Mouse (Mus musculus) embryonic facial prominence, embryonic 15.5 days (tissue): Measurements from ENCODE around the gene Lrp8. TPM values are rescaled to one million over a fixed set of nuclear protein-coding genes. Genes with fewer than 3 reads are reported as not detected.

ENCODE experiments used
- ATAC-seq: fragments of 200-750 bp; cut with Nextera tagmentation; 2 replicates; pipeline ENCODE4 v1.8.0; 2017; ENCODE audit warnings: low read depth, moderate TSS enrichment; ENCODE audit not compliant: insufficient number of reproducible peaks, low FRiP score, low TSS enrichment
- H3K27ac ChIP-seq: fragments of 300-500 bp; sonication (generic); replicated peaks from 2 replicates; pipeline ENCODE4 v1.5.1; 2015; ENCODE audit warnings: mild to moderate bottlenecking, inconsistent platforms
- H3K27me3 ChIP-seq: fragments of 300-500 bp; sonication (generic); 2 replicates; pipeline ENCODE4 v1.6.1; 2015; ENCODE audit warnings: inconsistent platforms
- H3K36me3 ChIP-seq: fragments of 300-500 bp; sonication (generic); 2 replicates; pipeline ENCODE4 v1.6.1; 2015; ENCODE audit warnings: mild to moderate bottlenecking, inconsistent platforms
- H3K4me1 ChIP-seq: fragments of 300-500 bp; sonication (generic); 2 replicates; pipeline ENCODE4 v1.6.1; 2015; ENCODE audit warnings: inconsistent platforms
- H3K4me2 ChIP-seq: fragments of 300-500 bp; sonication (generic); replicated peaks from 2 replicates; pipeline ENCODE4 v1.6.1; 2015; ENCODE audit warnings: mild to moderate bottlenecking, inconsistent platforms
- H3K4me3 ChIP-seq: fragments of 300-500 bp; sonication (generic); replicated peaks from 2 replicates; pipeline ENCODE4 v1.5.1; 2015; ENCODE audit warnings: mild to moderate bottlenecking, inconsistent platforms
- H3K9ac ChIP-seq: fragments of 300-500 bp; sonication (generic); 2 replicates; pipeline ENCODE4 v1.6.1; 2015; ENCODE audit warnings: inconsistent platforms
- H3K9me3 ChIP-seq: fragments of 300-500 bp; sonication (generic); replicated peaks from 2 replicates; pipeline ENCODE4 v1.6.1; 2016; ENCODE audit warnings: inconsistent platforms
- WGBS: fragments of 180-500 bp; shearing (Covaris S2); methylation state at CpG from one replicate; pipeline ENCODE4 v1.1.7; 2015; 5-methylcytosine and 5-hydroxymethylcytosine counted together
- polyA plus RNA-seq: library from polyadenylated mRNA; unstranded; fragments of >200 nt; fragmentation: Nextera tagmentation; extraction: Ambion mirVana; gene quantifications from 2 replicates; pipeline ENCODE4 v1.2.1, GENCODE M21; 2015

The Lrp8 gene
- polyA plus RNA-seq, 1 experiment from 2014 or later, result 3.5 TPM

GRCm38 (mm10) chr4:107889731-107890432 is 87.8 kb downstream of the Lrp8 start, which contains the start of gene 0610037L13Rik:
Gene 0610037L13Rik, plus strand, starts transcription at chr4:107889813.
- Histone ChIP-seq H3K27ac (peak within 1 kb of the TSS; percentile 94), H3K36me3 (peaks cover 56% of the 10 kb centered on the region), H3K9me3 (no peaks in the 10 kb centered on the region), H3K4me3 (peak within 1 kb of the TSS; percentile 65), H3K4me1 (peaks cover 14% of the 10 kb centered on the region), H3K9ac (peak within 1 kb of the TSS; percentile 42), H3K4me2 (peak within 1 kb of the TSS; percentile 84), H3K27me3 (no peaks in the 10 kb centered on the region)
- ATAC-seq, result peak; percentile 97
- under 1% methylated on average over 48 of the region's 48 CpGs for WGBS

GRCm38 (mm10) chr4:107892663-107893062 is 90.6 kb downstream of the Lrp8 start:
- H3K4me3 ChIP-seq, result no peak overlapping the region
- no peak for ATAC-seq
- no peaks in the 10 kb centered on the region for H3K27me3 ChIP-seq
- H3K4me2 ChIP-seq, result no peak overlapping the region
- 50% methylated on average over 2 of the region's 2 CpGs for WGBS
- H3K36me3 ChIP-seq, result peaks cover 60% of the 10 kb centered on the region
- no peak overlapping the region for H3K9ac ChIP-seq
- peaks cover 14% of the 10 kb centered on the region for H3K4me1 ChIP-seq
- no peaks in the 10 kb centered on the region for H3K9me3 ChIP-seq
- no peak overlapping the region for H3K27ac ChIP-seq

GRCm38 (mm10) chr4:107899211-107899927 is 97.3 kb downstream of the Lrp8 start:
- Histone ChIP-seq H3K4me2 (no peak overlapping the region), H3K4me1 (no peaks in the 10 kb centered on the region), H3K27ac (no peak overlapping the region), H3K9ac (no peak overlapping the region), H3K27me3 (no peaks in the 10 kb centered on the region), H3K4me3 (no peak overlapping the region), H3K9me3 (no peaks in the 10 kb centered on the region), H3K36me3 (peaks cover 56% of the 10 kb centered on the region)
- WGBS, result 86% methylated on average over 5 of the region's 5 CpGs
- no peak for ATAC-seq

- 87% methylated on average over 3 of the region's 3 CpGs for WGBS
- no peaks in the 10 kb centered on the region for H3K4me1 ChIP-seq
- no peak for ATAC-seq
- no peak overlapping the region for H3K9ac ChIP-seq
- H3K27ac ChIP-seq, result no peak overlapping the region
- H3K4me3 ChIP-seq, result no peak overlapping the region
- H3K27me3 ChIP-seq, result no peaks in the 10 kb centered on the region
- H3K36me3 ChIP-seq, result peaks cover 58% of the 10 kb centered on the region
- H3K9me3 ChIP-seq, result no peaks in the 10 kb centered on the region
- no peak overlapping the region for H3K4me2 ChIP-seq
These were observed 98.1 kb downstream of the Lrp8 start for GRCm38 (mm10) chr4:107900206-107900605.

- no peaks in the 10 kb centered on the region for H3K27me3 ChIP-seq
- H3K4me3 ChIP-seq, result no peak overlapping the region
- H3K36me3 ChIP-seq, result peaks cover 48% of the 10 kb centered on the region
- no peak overlapping the region for H3K9ac ChIP-seq
- WGBS, result 92% methylated on average over 10 of the region's 10 CpGs
- no peak overlapping the region for H3K4me2 ChIP-seq
- H3K9me3 ChIP-seq, result no peaks in the 10 kb centered on the region
- H3K27ac ChIP-seq, result no peak overlapping the region
- H3K4me1 ChIP-seq, result no peaks in the 10 kb centered on the region
- ATAC-seq, result no peak
These were observed 102.2 kb downstream of the Lrp8 start for GRCm38 (mm10) chr4:107904252-107904651.

GRCm38 (mm10) chr4:107906561-107906960 is 104.5 kb downstream of the Lrp8 start:
- Histone ChIP-seq H3K27ac (no peak overlapping the region), H3K27me3 (no peaks in the 10 kb centered on the region), H3K4me2 (no peak overlapping the region), H3K4me3 (no peak overlapping the region), H3K36me3 (peaks cover 53% of the 10 kb centered on the region), H3K9ac (no peak overlapping the region), H3K9me3 (no peaks in the 10 kb centered on the region), H3K4me1 (no peaks in the 10 kb centered on the region)
- 85% methylated on average over 9 of the region's 9 CpGs for WGBS
- no peak for ATAC-seq

GRCm38 (mm10) chr4:107910020-107910419 is 108.0 kb downstream of the Lrp8 start:
- Histone ChIP-seq H3K36me3 (peaks cover 57% of the 10 kb centered on the region), H3K27ac (no peak overlapping the region), H3K27me3 (no peaks in the 10 kb centered on the region), H3K4me2 (no peak overlapping the region), H3K9ac (no peak overlapping the region), H3K9me3 (no peaks in the 10 kb centered on the region), H3K4me1 (no peaks in the 10 kb centered on the region), H3K4me3 (no peak overlapping the region)
- WGBS, result 86% methylated on average over 4 of the region's 4 CpGs
- no peak for ATAC-seq

GRCm38 (mm10) chr4:107920336-107920735 is 118.3 kb downstream of the Lrp8 start:
- Histone ChIP-seq H3K4me1 (peaks cover 21% of the 10 kb centered on the region), H3K27ac (no peak overlapping the region), H3K9ac (no peak overlapping the region), H3K4me3 (no peak overlapping the region), H3K27me3 (no peaks in the 10 kb centered on the region), H3K9me3 (no peaks in the 10 kb centered on the region), H3K4me2 (no peak overlapping the region), H3K36me3 (no peaks in the 10 kb centered on the region)
- ATAC-seq, result no peak
- WGBS, result 86% methylated on average over 2 of the region's 2 CpGs

- Histone ChIP-seq H3K36me3 (no peaks in the 10 kb centered on the region), H3K27ac (no peak overlapping the region), H3K4me1 (peaks cover 21% of the 10 kb centered on the region), H3K4me2 (no peak overlapping the region), H3K9ac (no peak overlapping the region), H3K4me3 (no peak overlapping the region), H3K27me3 (no peaks in the 10 kb centered on the region), H3K9me3 (no peaks in the 10 kb centered on the region)
- no peak for ATAC-seq
- 74% methylated on average over 8 of the region's 8 CpGs for WGBS
These were observed 119.2 kb downstream of the Lrp8 start for GRCm38 (mm10) chr4:107921152-107921695.

- Histone ChIP-seq H3K36me3 (no peaks in the 10 kb centered on the region), H3K9me3 (no peaks in the 10 kb centered on the region), H3K4me3 (peak overlapping the region; percentile 72; the same call in 1 of the 2 replicates), H3K27me3 (no peaks in the 10 kb centered on the region), H3K4me1 (peaks cover 21% of the 10 kb centered on the region), H3K9ac (no peak overlapping the region), H3K27ac (no peak overlapping the region), H3K4me2 (peak overlapping the region; percentile 67)
- WGBS, result 68% methylated on average over 4 of the region's 4 CpGs
- no peak for ATAC-seq
These were observed 119.9 kb downstream of the Lrp8 start for GRCm38 (mm10) chr4:107921952-107922351.

- no peaks in the 10 kb centered on the region for H3K27me3 ChIP-seq
- peaks cover 21% of the 10 kb centered on the region for H3K4me1 ChIP-seq
- H3K36me3 ChIP-seq, result no peaks in the 10 kb centered on the region
- peak within 1 kb of the TSS; percentile 76 for H3K27ac ChIP-seq
- peak; percentile 94 for ATAC-seq
- H3K4me3 ChIP-seq, result peak within 1 kb of the TSS; percentile 72
- H3K4me2 ChIP-seq, result peak within 1 kb of the TSS; percentile 67
- no peaks in the 10 kb centered on the region for H3K9me3 ChIP-seq
- H3K9ac ChIP-seq, result peak within 1 kb of the TSS; percentile 76
- 2% methylated on average over 38 of the region's 38 CpGs for WGBS
These were observed 121.2 kb downstream of the Lrp8 start, which contains the start of gene Cpt2 for GRCm38 (mm10) chr4:107923145-107923802. Gene Cpt2, minus strand, starts transcription at chr4:107923610.
